Mouse (Mus musculus): ENCODE measurements around the gene C2cd4b.

GRCm38 (mm10) chr9:67720150-67720549, 39.1 kb upstream of the C2cd4b start:
- TF ChIP-seq POLR2A (IDR thresholded peaks at IDR 0.05; ENCODE audit: low read depth, low read length), result no peak
- TF ChIP-seq CTCF (IDR thresholded peaks at IDR 0.05; ENCODE audit: extremely low read depth, insufficient read depth, insufficient read length, insufficient replicate concordance), result no peak
